Mouse (Mus musculus): ENCODE results near the gene Aif1. TPM values are rescaled to one million over a fixed set of nuclear protein-coding genes. Genes with fewer than 3 reads are reported as not detected.

The Aif1 gene
- total and polyA plus RNA-seq, 3 experiments = 7.0 to 14.7 (median 14.1) TPM

DNA sequence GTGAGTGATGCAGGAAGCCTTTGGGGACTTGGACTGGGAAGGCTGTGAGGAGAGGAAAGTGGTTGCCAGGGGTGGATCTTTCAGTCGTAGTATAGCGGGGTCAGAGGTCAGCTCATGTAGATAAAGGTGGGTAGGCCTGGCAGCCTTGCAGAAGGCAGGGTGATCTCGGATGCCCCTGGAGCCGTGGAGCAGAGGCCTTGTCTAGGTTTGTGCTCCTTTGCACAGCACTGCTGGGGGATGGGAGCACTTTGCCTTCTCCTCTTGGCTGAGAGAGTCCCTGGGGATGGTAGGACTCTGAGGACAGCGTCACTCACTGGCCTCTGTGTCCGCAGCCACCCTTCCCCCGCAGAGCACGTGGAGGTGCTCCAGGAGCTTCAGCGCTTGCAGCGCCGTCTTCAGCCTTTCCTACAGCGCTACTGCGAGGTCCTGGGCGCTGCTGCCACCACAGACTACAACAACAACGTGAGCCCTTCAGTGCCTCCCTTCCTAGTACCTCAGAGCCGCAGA lies 35.3 kb downstream of the Aif1 start:
- H3K27ac ChIP-seq (ENCODE audit: insufficient read depth, low read depth) = no peak overlapping the region
- H3K36me3 ChIP-seq (replicated peaks in 1 of 2; ENCODE audit: control insufficient read depth in 1 of 2, insufficient read depth in 1 of 2, low read length in 1 of 2) = peaks cover 70 to 83% of the 10 kb centered on the region in 2 experiments
- H3K9ac ChIP-seq (ENCODE audit: insufficient read depth, low read depth) = no peak overlapping the region
- TF ChIP-seq HCFC1 (IDR thresholded peaks at IDR 0.05; ENCODE audit: low read depth, low read length) = no peak
- no peak for TF ChIP-seq ZMIZ1 (IDR thresholded peaks at IDR 0.05; ENCODE audit: low read depth, low read length)
- no peak for TF ChIP-seq UBTF (IDR thresholded peaks at IDR 0.05; ENCODE audit: low read depth, low read length)
- TF ChIP-seq MYC (IDR thresholded peaks at IDR 0.05; ENCODE audit: low read depth, low read length) = no peak
- TF ChIP-seq ZNF384 (IDR thresholded peaks at IDR 0.05; ENCODE audit: low read depth, low read length) = no peak
- no peak for TF ChIP-seq CTCF (conservative IDR thresholded peaks at IDR 0.05 in 1 of 2, IDR thresholded peaks at IDR 0.05 in 1 of 2; ENCODE audit: low read depth in 2 of 2, low read length in 2 of 2)
- no peak for TF ChIP-seq POLR2A (IDR thresholded peaks at IDR 0.05; ENCODE audit: low read depth, low read length)
- TF ChIP-seq ZC3H11A (IDR thresholded peaks at IDR 0.05; ENCODE audit: low read depth, low read length) = no peak
- TF ChIP-seq SMC3 (IDR thresholded peaks at IDR 0.05; ENCODE audit: low read depth, low read length) = no peak
- TF ChIP-seq EP300 (IDR thresholded peaks at IDR 0.05; ENCODE audit: low read length) = no peak
- no peak for TF ChIP-seq MAX (IDR thresholded peaks at IDR 0.05; ENCODE audit: low read length)
- TF ChIP-seq ETS1 (conservative IDR thresholded peaks at IDR 0.05; ENCODE audit: low read depth, low read length) = no peak
- no peak for TF ChIP-seq ZKSCAN1 (IDR thresholded peaks at IDR 0.05; ENCODE audit: borderline replicate concordance, low read depth, low read length)
- TF ChIP-seq RAD21 (IDR thresholded peaks at IDR 0.05; ENCODE audit: low read depth, low read length) = no peak
- no peak for TF ChIP-seq KAT2A (IDR thresholded peaks at IDR 0.05; ENCODE audit: insufficient replicate concordance, low read length)
- TF ChIP-seq BHLHE40 (IDR thresholded peaks at IDR 0.05; ENCODE audit: low read depth, low read length) = no peak
- TF ChIP-seq POLR2AphosphoS2 (IDR thresholded peaks at IDR 0.05; ENCODE audit: low read depth, low read length) = no peak
- TF ChIP-seq TBP (conservative IDR thresholded peaks at IDR 0.05; ENCODE audit: low read depth, low read length) = no peak
- H3K4me2 ChIP-seq (ENCODE audit: insufficient read depth, low read depth, poor library complexity, severe bottlenecking) = no peak overlapping the region
- in situ Hi-C loops (cut with MboI; ENCODE audit: low pct_ligation_motif_present, low pct_unique_long_range_greater_than_20kb, low sequenced_read_pairs) (no loop called here), dilution Hi-C loops (cut with MboI; ENCODE audit: extremely low pct_ligation_motif_present, extremely low pct_unique_long_range_greater_than_20kb, low sequenced_read_pairs) (no loop called here)
- no peak overlapping the region for H3K4me3 ChIP-seq (replicated peaks in 1 of 3; ENCODE audit: low read depth in 2 of 3, low read length in 2 of 3, poor library complexity in 1 of 3)
- H3K9me3 ChIP-seq (replicated peaks; ENCODE audit: low read length) = peaks cover 7% of the 10 kb centered on the region
- no peaks in the 10 kb centered on the region for H3K27me3 ChIP-seq (replicated peaks)
- no peak for DNase-seq (ENCODE audit: extremely low read depth)
- peaks cover 45% of the 10 kb centered on the region for H3K79me2 ChIP-seq (replicated peaks; ENCODE audit: control insufficient read depth, extremely low read depth, insufficient read depth, poor library complexity, severe bottlenecking)
- H3K4me1 ChIP-seq (ENCODE audit: control insufficient read depth in 1 of 2, insufficient read depth in 2 of 2) = peaks cover 0 to 15% of the 10 kb centered on the region in 2 experiments; a peak in 3 of 4 replicates

DNA sequence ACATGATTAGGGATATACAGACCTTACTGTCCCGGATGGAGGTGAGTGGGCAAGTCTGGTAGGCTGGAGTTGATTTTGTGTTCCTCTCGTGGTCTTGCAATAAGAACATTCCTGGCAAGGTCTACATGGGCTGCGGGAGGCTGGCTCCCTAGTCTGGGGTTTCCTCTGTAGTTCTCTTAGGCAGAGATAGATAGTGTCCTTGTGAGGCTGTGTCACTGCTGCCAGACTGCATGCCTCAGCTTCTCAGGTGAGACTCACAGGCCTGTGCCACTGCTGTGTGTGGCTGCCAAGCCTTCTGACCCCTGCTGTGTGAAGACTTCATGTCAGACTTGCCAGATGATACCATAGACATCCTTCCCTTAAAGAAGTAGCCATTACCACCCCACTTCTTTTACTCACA lies 36.6 kb downstream of the Aif1 start:
- Histone ChIP-seq H3K36me3 (replicated peaks in 1 of 2; ENCODE audit: control insufficient read depth in 1 of 2, insufficient read depth in 1 of 2, low read length in 1 of 2) (peaks cover 57 to 70% of the 10 kb centered on the region in 2 experiments), H3K4me3 (replicated peaks in 1 of 3; ENCODE audit: low read depth in 2 of 3, low read length in 2 of 3, poor library complexity in 1 of 3) (no peak overlapping the region), H3K9me3 (replicated peaks; ENCODE audit: low read length) (peaks cover 7% of the 10 kb centered on the region), H3K27me3 (replicated peaks) (no peaks in the 10 kb centered on the region), H3K4me1 (ENCODE audit: control insufficient read depth in 1 of 2, insufficient read depth in 2 of 2) (peaks cover 0 to 15% of the 10 kb centered on the region in 2 experiments; a peak in 3 of 4 replicates), H3K27ac (ENCODE audit: insufficient read depth, low read depth) (no peak overlapping the region), H3K9ac (ENCODE audit: insufficient read depth, low read depth) (no peak overlapping the region), H3K79me2 (replicated peaks; ENCODE audit: control insufficient read depth, extremely low read depth, insufficient read depth, poor library complexity, severe bottlenecking) (peaks cover 47% of the 10 kb centered on the region), H3K4me2 (ENCODE audit: insufficient read depth, low read depth, poor library complexity, severe bottlenecking) (no peak overlapping the region)
- in situ Hi-C loops (cut with MboI; ENCODE audit: low pct_ligation_motif_present, low pct_unique_long_range_greater_than_20kb, low sequenced_read_pairs) (no loop called here), dilution Hi-C loops (cut with MboI; ENCODE audit: extremely low pct_ligation_motif_present, extremely low pct_unique_long_range_greater_than_20kb, low sequenced_read_pairs) (no loop called here)
- DNase-seq (ENCODE audit: extremely low read depth) = no peak
- TF ChIP-seq NELFE (IDR thresholded peaks at IDR 0.05; ENCODE audit: low read depth, low read length) (no peak), SIN3A (IDR thresholded peaks at IDR 0.05; ENCODE audit: low read length) (no peak), HCFC1 (IDR thresholded peaks at IDR 0.05; ENCODE audit: low read depth, low read length) (no peak)

All from CH12.LX (cell line).